Mouse (Mus musculus) embryonic facial prominence, embryonic 10.5 days (tissue): ENCODE measurements around the gene 5530400C23Rik. TPM values are rescaled to one million over a fixed set of nuclear protein-coding genes. Genes with fewer than 3 reads are reported as not detected.
"Not testable (repeated sequence)": the region's sequence is repeated elsewhere in the genome, so short reads cannot be mapped to it uniquely, and the experiment has no call there.

Experiments
- DNase-seq: peaks from one replicate; pipeline ENCODE4 v3.0.0-alpha.2; 2017; ENCODE audit warnings: low spot score
- H3K27ac ChIP-seq: fragments of 300-500 bp; sonication (generic); replicated peaks from 2 replicates; pipeline ENCODE4 v1.5.1; 2016; ENCODE audit warnings: mild to moderate bottlenecking
- H3K27me3 ChIP-seq: fragments of 300-500 bp; sonication (generic); replicated peaks from 2 replicates; pipeline ENCODE4 v1.6.1; 2016; ENCODE audit warnings: low read depth, mild to moderate bottlenecking; ENCODE audit not compliant: poor library complexity, severe bottlenecking
- H3K36me3 ChIP-seq: fragments of 300-500 bp; sonication (generic); replicated peaks from 2 replicates; pipeline ENCODE4 v1.6.1; 2016; ENCODE audit warnings: mild to moderate bottlenecking, moderate library complexity
- H3K4me1 ChIP-seq: fragments of 300-500 bp; sonication (generic); 2 replicates; pipeline ENCODE4 v1.6.1; 2016
- H3K4me3 ChIP-seq: fragments of 300-500 bp; sonication (generic); 2 replicates; pipeline ENCODE4 v1.5.1; 2016; ENCODE audit warnings: mild to moderate bottlenecking, moderate library complexity
- H3K9me3 ChIP-seq: fragments of 300-500 bp; sonication (generic); 2 replicates; pipeline ENCODE4 v1.6.1; 2016; ENCODE audit warnings: mild to moderate bottlenecking
- WGBS: fragments of 180-500 bp; shearing (Covaris S2); methylation state at CpG from one replicate; pipeline ENCODE4 v1.1.7; 2016; 5-methylcytosine and 5-hydroxymethylcytosine counted together
- polyA plus RNA-seq: library from polyadenylated mRNA; unstranded; fragments of >200 nt; fragmentation: Nextera tagmentation; extraction: Ambion mirVana; gene quantifications from 2 replicates; pipeline ENCODE4 v1.2.1, GENCODE M21; 2016

Gene 5530400C23Rik
- not detected in 2 replicates for polyA plus RNA-seq

DNA sequence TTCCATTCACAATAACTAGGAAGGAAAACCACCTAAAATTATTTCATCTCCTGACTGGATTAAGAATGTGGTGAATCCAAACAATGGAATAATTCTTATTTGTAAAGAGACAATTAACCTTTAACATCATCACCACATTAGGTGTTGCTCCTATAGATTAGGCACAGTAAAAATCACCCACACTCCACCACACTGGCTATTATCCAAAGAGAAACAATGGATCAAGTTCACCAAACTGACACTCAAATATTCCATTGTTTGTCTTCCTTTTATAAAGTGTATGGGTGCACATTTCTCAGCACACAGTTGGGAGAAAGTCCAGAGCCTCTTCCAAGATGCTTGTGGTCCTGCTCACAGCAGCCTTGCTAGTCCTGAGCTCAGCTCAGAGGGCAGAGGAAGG is at the start of gene 5530400C23Rik:
TSS of gene 5530400C23Rik (plus strand) at position 301 of the 400 bp plus-strand sequence.
- H3K4me3 ChIP-seq, H3K27ac ChIP-seq, H3K9me3 ChIP-seq, H3K27me3 ChIP-seq, DNase-seq, H3K36me3 ChIP-seq, H3K4me1 ChIP-seq: not testable (repeated sequence)

DNA sequence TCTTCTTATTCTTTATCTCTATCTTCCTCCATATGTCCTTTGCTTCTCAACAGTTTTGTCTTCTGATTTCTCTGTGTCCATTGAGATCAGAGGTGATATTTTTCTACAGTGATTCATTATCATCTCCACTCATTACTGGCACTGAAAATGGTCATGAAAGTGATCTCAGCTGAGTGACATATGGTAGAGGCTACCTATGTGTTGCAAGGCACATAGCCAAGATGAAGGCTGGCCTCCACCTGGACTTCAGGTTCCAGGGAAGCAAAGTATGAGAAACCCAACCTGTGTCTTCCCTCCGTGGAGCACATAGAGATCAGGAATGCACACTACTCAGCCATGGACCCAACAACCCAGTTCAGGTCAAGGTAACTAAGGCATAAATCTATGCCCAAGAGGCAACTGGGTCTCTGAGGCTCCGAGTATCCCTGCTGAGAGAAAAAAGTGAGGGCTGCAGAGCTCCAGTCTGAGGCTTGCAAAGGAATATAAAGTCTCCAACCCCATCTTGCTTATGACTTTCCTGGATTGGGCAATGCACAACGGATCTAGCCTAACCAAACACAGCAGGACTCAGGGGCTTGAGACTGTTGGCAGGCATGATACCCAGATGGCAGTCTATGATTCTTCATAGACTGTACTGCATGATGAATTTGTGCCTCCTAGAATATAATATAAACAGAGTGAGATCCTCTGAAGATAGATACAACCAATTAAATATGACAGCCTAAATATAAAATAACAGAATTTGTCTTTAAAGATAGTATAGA is 14.1 kb downstream of the 5530400C23Rik start:
- 82% methylated on average over 3 of the region's 3 CpGs for WGBS
- Histone ChIP-seq H3K4me1 (no peaks in the 10 kb centered on the region), H3K27me3 (no peaks in the 10 kb centered on the region), H3K4me3 (no peak overlapping the region), H3K27ac (no peak overlapping the region), H3K9me3 (no peaks in the 10 kb centered on the region), H3K36me3 (no peaks in the 10 kb centered on the region)
- DNase-seq = no peak

- H3K4me1 ChIP-seq, H3K36me3 ChIP-seq, H3K27ac ChIP-seq, H3K27me3 ChIP-seq, H3K4me3 ChIP-seq, H3K9me3 ChIP-seq, DNase-seq: not testable (repeated sequence)
- 91% methylated on average over 2 of the region's 2 CpGs for WGBS
Measured at GRCm38 (mm10) chr6:133313896-133314295, 21.9 kb downstream of the 5530400C23Rik start.

DNA sequence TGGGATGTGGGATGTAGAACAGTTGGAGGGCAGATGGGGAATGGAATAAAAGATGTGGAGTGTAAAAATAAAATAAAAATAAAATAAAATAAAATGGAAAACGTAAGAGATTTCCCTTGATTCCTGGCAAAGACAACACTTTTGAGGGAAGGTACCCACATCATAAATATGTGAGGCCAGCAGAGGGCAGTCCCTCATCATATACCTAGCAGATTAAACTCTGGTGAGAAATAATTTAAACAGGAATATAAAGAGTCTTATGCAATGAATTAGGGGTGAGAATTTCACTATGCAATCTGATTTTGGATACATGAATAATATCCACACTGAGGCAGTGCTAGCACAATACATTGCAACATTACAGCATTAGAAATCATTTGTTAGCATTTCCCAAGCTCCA is 46.5 kb downstream of the 5530400C23Rik start:
- no peaks in the 10 kb centered on the region for H3K4me1 ChIP-seq
- 73% methylated on average over 1 of the region's 1 CpGs for WGBS

DNA sequence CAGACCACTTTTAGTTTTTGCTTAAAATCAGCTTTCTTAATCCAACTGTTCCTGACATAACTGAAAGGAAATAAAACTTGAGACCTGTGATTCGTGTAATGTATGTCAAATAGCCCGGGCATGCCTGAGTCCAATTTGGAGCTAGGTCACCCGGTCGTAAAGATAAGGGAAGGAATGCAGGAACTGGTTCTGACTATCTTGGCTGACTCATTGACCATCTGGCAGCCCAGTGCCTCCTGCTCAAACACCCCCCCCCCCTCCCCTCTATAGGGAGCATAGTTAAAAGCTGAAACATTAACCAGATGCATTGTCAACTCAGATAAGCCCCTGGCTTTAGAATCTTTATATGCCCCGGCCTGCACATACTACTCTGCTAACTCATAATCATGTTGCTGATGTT is 49.7 kb downstream of the 5530400C23Rik start:
- WGBS = 88% methylated on average over 5 of the region's 5 CpGs
- DNase-seq, H3K27me3 ChIP-seq, H3K4me3 ChIP-seq, H3K27ac ChIP-seq, H3K36me3 ChIP-seq, H3K4me1 ChIP-seq, H3K9me3 ChIP-seq: not testable (repeated sequence)

More for the DNA sequence above, 46.5 kb downstream of the 5530400C23Rik start:
- no peak for DNase-seq
- no peaks in the 10 kb centered on the region for H3K27me3 ChIP-seq
- H3K36me3 ChIP-seq = no peaks in the 10 kb centered on the region
- H3K27ac ChIP-seq = no peak overlapping the region
- H3K4me3 ChIP-seq = no peak overlapping the region
- H3K9me3 ChIP-seq = no peaks in the 10 kb centered on the region

Other genes starting within 250 kb of the 5530400C23Rik start
- not detected in 2 replicates for gene Tas2r140, start 236.4 kb upstream of the 5530400C23Rik start, polyA plus RNA-seq
- gene Smim10l1, start 187.3 kb upstream of the 5530400C23Rik start, polyA plus RNA-seq = 74.3 and 85.9 TPM in 2 replicates